Mouse (Mus musculus) spleen, postnatal 14 days (tissue): ENCODE results near the gene Gm10837.
"Not testable (repeated sequence)": the region's sequence is repeated elsewhere in the genome, so short reads cannot be mapped to it uniquely, and the experiment has no call there.

Experiments used
- DNase-seq, 2 experiments: peaks; one replicate each; pipeline ENCODE4 v3.0.0; 2021 to 2022; ENCODE audit warnings: low spot score in 2 of 2

The Gm10837 gene

DNA sequence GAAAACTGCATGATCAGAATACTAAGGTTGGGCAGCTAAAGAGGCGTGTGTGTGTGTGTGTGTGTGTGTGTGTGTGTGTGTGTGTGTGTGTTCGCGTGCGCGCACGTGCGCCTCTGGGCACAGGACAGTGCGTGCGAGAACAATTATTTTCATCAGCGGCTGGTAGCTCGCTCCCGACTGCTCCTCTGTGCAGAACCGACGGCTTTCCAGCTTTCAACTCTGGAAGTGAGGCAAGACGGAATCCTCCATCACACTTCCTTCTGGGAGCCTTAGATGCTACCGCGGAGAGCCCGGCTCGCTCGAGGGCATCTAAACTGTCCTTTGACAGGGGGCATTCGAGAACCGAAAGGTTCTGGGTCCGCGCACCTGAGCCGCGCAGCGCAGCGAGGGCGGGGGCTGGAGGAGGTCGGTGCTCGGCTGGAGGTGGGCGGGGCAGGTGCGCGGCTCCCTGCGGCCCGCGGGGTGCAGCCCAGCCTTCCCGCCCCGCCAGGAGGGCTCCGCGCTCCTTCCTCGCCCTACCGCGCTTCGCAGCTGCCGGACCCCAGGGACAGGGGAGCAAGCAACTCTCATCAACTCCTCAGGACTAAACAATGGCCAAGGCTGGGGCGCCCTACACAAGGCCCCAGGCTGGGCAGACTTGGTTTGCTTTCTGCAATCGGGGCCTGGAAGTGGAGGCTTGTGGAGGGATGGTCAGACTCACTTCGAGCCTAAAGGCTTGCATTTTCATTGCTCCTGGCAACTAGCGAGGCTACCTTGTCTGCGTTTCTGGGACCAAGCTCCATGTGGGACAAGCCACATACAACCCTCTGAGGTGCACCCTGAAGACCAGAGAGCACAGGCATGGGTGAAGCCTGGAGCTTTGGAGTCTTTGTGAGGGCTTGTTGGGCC, at the start of gene Gm10837:
Gene Gm10837 (plus strand): TSS at position 146 of the 888 bp plus-strand sequence.
- no peak for DNase-seq

DNA sequence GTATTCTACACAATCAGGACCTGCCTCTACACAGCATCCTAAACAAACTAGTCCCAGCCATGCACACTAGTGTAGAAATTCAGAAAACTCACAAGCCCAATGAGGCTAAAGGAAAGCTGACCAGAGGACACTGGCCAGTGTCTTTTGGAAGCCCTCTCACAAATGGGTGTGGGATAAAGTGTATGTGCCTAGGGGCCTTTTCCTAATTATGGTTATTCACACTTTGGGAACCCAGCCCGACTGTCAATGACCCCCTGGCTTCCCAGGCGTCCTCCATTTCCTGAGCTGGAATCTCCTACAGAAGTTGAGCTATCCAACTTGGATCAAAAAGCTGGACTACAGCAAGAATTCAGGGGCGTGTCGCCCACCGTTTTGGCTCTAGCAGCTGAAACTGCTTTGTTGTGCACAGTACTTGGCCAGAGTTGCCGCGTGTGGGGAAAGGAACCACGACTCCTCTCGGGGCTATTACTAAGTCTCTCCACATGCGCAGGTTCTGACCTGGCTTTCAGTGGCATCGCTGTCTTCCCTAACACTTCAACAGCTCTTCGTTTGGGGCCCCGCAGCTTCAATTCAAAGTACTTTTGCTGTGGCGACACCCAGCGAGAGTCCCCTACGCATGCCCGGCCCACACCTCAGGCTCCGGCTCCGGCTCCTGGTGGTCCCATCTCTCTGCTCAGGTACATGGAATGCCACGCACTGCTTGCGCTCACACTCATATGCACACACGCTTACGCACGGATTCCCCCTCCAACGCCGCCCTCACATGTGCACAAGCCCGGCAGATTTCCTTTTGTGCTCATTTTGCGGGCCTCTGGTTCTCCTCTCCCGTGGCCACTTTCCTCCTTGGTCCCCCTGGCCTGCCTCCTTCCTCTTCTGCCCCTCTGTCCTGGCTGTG, 40.5 kb upstream of the Gm10837 start:
- DNase-seq: no peak

DNA sequence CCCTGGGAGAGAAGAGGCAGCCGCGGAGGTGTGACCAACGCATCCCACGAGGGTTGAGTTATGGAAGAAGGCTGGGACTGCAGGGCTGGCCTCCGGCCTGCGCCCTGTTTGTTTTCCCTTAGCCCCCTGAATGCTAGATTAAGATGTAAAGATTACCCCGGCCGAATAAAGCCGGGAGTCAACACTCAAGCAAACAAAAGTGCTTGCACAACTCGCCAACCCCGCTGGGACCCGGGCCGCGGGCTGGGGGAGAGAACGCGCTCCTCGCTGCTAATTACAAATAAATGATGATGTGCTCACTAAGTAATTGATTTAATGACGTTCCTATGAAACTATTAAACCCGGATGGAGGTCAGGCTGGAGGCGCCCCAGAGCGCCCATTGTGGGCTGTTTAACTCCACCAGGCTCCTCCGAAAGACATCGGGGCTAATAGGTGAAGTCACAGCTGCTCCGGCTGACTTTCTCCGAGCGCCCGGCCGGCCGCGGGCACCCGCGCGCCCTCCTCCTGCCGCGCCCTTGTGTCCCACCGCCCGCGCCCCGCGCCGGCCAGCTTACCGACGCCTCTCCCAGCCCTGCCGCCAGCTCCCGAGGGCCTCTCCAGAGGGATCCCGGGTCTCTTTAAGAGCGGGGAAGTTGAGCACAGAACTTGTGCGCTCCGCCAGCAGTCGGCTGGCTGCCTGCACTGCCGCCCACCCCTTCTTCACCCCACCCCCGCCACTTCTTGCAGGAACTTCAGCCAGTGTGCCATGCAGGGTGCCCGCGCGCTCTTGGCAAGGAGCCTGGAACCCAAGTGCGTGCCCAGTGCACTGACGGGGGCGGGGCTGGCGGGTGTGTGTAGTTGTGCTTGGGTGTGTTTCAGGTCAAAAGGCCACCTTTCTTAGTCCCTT, 39.6 kb upstream of the Gm10837 start, which contains the start of gene Gm5089:
Gene Gm5089 (minus strand): TSS at position 620 of the 887 bp plus-strand sequence.
- no peak for DNase-seq

DNA sequence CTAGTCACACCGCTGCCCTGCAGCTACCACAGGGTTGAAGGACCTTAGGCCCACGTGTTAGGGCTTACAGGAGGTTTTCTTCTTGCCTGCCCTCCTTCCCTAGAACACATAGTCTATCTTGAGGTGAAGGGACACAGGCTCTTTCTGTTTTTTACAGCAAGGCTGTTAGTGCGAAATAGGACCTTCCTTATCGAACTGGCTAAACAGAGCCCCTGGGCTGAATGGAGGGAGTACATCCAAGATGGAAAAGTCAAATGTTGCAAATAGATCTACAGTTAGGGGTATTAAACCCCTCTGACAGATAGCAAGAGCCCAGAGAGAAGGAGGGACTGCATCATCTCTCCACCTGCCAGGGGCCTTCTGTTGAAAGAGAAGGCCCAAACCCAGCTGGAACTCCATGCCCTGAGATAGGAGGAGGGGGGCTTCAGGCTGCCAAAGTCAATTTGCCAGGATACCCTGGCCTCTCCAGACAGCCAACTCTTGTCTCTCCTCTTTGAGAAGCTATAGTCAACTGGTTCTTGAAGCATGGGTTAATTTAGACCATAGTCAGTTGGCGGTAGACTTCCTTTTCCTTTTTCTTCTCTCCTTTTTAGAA, 38.7 kb upstream of the Gm10837 start:
- DNase-seq: no peak

DNA sequence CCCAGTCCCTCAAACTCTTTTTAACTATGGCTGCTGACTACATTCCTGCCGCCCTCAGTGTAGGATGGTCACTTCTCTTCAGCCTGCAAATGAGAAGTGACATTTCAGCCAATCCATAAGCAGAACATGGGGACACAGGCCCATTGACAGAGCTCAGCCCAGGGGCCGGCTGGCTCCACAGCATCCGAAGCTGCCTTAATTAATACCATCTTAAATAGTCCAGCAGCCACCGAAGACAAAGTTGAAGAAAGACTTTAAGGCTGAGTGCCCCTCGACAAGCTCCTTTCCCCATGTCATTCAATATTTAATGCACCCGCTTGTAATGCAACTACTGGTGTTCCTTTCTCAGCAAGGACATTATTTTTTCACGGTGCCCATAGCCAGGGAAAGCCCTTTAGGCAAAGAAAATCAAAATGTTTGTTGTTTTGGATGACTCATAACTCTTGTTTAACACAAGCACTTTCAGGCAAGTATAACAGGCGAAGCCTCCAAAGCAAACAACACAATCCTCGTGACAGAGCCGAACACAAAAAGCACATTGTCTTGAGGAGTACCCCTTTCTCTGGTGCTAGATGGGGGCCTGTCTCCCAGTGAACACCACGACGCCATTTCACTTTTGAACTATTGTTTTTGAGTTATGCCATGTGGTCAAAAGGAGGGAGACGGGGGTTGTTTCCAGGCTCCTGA, 37.5 kb upstream of the Gm10837 start:
- DNase-seq: no peak

DNA sequence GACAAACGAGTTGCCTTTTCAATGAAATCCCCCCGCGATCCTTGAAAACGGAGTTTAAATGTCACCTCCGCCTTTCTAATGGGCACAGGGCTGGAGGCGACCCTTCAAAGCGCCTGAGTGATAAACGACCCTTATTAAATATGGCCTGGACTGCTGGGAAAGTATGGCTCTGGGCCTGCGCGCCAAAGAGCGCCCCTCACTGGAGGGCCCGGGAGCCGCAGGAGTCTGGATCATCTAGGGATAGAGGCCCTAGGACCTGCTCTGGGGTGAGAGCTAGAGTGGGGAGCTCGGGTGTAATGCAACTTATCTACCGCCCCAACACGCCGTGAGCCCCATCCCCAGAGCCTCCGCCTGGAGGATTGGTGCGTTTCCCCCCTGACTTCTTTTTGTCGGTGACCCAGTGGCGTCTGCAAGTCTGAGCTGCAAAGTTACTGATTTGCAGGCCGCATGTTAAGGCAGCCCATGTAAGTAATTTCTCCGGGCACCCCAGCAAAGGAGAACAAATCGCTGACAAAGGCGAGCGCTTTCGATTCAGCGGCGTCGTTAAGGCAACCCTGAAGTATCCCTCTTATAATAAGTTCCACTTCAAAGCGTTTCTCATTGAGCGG, 36.9 kb upstream of the Gm10837 start:
- DNase-seq: no peak

DNA sequence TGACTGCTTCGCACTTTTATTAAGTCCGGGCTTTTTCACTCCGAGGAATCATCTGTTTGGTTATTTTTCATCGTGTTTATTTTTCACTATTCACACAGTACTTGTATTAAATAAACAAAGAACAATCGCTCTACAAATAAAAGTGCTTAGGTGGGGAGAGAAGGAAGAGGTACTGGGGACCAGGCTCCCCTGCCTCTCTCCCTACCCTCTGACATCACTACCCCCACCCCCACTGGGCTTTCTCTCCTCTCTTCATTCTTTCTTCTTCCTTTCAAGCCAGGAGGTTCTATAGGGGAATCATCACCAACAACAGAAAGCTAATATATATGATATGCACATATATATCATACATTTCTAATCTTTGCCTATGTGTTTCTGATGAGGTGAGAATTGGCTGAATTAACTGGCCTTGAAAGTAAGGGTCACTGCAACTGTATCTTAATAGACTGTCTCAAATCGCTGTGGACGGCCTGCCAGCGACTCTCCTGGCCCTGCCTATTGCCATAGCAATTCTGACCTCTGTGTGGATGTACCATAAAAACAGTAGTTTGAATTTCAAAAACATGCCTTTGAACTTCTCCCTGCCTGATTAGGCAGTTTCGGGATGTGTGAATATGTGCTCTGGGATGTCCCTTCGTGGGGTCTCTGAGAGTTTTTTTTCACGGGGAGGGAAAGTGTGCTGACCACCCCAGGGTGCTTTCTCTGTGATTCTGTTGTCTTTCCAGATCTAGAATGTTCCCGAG, 36.2 kb upstream of the Gm10837 start:
- no peak for DNase-seq

DNA sequence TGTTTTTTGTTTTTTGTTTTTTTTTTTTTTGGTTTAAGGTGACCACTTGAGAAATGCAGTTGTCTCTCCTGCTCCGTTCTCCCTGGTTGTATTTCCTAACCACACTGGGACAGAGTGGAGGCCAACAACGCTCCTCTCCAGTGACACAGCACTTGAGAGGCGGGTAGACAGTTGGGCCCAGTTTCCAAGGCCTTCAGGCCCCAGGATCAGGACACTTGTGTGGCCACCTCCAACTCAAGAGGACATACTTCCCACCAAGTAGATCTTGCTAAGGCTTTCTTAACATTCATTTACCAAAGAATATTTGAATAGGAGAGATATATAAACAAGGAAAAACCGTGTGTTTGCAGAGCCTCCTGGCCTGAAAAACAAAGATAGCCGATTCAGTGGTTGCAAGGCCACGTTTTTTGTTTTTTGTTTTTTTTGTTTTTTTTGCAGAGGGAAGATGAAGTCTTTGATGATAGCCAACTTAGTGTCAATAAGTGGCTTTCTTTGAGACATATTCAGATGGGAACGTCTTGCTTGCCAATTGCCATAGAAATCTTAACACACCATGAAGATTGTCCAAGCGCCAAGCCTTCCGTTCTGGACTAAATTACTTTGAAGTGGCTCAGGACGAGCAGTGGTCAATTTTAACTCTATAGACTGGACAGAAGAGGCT, 35.4 kb upstream of the Gm10837 start:
- no peak for DNase-seq

DNA sequence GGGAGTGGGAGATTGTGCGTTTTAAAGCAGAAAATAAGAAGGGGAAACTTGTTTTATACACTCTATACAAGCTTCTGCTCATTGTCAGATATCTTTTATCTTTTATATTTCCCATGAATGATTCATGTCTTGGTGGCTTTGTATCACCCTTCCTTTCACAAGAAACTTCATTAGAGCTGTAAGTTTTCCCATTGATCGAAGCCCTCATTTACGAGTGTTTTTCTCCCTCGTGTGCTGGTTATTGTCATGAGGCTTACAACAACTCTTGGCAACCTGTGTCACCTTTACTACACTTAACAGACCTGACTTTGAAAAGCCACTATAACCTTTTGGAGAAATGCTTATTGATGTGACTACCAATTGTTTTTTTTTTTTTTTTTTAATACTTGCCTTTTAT, 34.8 kb upstream of the Gm10837 start:
- DNase-seq: no peak

DNA sequence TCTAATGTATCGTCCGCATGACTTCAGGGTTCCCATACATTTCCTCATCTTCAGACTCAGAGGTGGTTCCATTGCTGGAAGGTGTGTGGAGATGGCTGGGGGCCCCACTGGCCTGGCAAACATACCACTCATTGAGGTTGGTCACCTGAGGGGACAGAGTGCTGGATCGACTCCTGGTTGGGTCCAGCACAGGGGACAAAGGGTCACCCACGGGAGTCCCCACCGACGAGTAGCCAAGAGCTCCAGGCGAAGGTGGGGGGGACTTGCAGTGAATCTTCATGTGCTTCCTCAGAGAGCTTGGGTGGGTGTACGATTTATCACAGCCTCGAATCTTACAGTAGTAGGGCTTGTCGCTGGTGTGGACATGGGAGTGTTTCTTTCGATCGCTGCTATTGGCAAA, 31.1 kb upstream of the Gm10837 start:
- not testable (repeated sequence) for DNase-seq

DNA sequence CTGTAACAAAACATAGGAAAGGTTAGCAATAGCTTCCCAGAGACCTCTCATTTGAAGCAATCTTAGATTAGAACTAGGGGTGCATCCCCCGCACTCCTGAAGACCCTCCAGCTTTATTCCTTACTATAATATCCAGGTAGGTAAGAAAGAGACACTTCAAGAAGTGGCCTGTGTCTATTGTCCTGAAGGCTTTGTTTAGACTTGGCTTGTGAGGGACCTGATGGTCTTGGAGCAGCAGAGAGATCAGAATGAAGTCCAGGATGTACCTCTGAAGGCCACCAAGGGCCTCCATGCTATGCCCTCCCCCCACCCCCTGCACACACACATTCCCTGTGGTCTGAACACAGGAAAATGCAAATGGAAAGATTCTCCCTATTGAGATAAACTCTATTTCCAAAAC, 30.6 kb upstream of the Gm10837 start:
- DNase-seq: no peak

DNA sequence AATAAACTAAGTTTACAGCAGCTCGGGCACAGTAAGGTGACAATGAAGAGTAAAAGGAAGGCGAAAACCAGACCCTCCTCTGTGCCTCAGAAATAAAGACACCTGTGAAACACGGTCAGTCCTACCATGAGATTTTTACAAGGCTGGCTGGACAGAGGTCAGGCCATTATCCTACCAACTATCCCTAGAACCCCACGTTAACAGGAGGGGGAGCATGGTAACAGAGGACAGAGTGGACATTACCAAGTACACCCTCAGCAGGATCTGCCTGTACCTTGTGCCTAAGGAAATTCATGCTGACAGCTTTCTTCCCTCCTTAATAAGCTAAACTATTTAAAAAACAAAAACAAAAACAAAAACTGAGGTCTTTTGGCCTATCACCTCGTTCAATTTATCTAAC, 30.2 kb upstream of the Gm10837 start:
- no peak for DNase-seq

DNA sequence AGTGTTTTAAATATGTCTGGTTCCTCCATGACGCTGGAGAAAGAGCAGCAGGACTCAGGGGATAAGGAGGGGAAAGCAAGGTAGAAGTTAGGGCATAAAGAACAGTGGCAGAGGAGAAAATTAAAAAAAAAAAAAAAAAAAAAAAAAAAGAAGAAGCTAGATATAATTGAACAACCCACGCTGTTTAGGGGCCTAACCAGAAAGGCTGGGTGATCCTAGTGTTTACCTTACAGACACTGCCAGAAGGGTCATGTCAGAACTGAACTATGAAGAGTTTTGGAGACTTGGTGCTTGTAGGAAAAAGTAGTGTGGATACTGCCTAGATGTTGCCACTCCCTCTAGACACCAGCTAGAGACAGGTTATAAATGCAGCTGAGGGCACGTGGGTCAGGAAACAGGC, 28.9 kb upstream of the Gm10837 start:
- no peak for DNase-seq

DNA sequence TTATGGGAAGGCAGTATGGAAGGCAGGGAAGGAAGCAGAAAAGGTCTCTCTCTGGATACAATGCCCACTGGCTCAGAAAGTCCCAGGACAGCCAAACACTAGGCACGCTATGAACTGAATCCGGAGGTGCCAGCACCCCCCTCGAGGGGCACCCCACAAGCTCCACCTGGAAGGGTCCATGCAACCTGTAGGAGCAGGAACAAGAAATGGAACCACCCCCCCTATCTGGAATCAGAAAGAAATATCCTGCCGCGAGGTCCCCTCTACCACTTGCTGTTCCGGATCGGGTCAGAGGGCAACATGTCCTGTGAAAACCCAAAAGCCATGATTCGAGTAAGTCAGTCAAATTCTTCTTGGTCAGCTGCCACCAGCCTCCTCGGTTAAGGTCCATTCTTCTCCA, 28.4 kb upstream of the Gm10837 start:
- DNase-seq: no peak

DNA sequence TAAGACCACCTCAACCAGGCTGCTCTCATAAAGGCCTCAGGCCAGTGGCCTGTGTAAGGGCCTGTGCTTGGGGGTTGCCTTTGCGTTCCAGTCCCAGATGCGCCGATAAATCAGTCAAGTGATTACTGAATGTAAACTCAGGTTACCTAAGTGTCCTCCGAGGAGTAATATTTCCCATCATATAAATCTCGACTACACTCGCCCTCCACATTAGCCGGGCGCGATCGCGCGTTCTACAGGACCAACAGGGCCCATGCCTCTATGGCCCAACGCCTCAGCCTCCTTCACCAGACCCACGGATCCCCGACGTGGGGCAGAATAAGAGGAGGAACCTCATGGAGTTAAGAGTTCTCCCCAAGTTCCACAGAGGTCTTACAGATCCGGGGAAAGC, 27.7 kb upstream of the Gm10837 start:
- no peak for DNase-seq

DNA sequence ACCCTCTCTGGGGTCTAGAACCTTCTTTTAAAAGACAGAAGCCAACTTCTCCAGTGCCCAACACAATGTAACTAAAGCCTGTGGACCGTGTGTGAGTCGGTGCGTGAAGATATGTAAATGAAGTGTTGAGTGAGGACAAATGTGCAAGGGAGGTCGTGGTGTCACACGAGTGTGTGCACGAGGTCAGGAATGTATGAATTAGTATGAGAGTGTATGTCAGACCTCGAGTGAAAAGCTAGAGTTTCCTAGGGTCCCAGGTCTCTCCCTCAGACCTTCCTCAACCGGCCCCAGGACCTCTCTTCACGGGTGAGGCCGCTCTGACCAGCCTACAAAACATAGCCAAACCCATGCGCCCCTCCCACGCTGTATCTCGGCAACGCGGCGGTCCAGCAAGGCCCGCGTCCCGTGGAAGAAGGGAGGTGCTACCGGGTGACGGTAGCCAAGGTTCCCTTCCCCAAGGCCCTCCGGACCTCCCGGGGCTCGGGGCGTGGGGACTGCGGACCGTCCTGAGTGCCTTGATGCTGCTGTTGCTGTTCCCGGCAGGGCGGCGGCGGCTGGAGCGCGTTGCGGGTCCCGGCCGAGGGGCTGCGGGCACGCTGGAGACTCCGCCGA, 27.2 kb upstream of the Gm10837 start:
- DNase-seq: no peak

DNA sequence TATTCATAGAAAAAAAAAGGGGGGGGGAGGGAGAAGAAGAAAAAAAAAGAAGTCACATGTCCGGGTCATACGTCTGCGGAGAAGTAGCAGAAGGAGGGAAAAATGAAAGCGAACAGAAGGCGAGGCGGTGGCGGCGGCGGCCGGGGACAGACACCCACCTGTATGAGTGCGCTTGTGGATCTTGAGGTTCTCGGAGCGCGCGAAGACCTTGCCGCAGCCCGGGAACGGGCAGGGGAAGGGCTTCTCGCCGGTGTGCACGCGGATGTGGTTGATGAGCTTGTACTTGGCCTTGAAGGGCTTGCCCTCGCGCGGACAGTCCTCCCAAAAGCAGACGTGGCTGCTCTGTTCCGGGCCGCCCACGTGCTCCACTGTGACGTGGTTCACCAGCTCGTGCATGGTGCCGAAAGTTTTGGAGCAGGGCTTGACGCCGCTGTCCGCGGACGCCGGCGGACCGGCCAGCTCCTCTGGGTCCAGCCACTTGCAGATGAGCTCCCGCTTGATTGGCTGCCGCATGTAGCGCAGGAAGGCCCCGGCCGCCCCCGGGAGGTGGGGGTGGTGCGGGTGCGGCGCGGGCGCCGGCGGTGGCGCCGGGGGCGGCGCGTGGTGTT, 26.5 kb upstream of the Gm10837 start:
- DNase-seq: not testable (repeated sequence)

DNA sequence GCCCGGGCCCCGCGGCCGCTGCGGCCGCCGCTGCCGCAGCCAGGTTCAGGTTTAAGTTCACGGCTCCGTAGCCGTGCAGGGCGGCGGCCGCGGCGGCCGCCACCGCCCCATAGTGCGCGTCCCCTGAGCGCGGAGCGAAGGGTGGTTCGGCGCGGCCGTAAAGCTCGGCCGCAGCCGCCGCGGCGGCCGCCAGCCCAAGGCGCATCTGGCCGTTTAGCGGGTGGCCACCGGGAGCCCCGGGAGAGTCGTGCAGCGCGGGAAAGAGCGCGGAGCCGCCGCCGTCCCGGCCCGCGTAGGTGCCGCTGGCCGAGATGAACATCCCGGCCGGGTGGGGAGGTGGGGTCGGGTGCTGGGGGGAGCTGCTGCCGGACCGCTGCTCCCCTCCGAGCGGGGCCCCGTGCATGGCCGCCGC, 26.0 kb upstream of the Gm10837 start:
- no peak for DNase-seq
